Mouse (Mus musculus): Measurements from ENCODE around the gene Cfap97d2.
A peak's percentile ranks its signal among the peaks of the same experiment; 100 is the strongest.
"Not testable (repeated sequence)": the region's sequence is repeated elsewhere in the genome, so short reads cannot be mapped to it uniquely, and the experiment has no call there.

Cfap97d2 gene

DNA sequence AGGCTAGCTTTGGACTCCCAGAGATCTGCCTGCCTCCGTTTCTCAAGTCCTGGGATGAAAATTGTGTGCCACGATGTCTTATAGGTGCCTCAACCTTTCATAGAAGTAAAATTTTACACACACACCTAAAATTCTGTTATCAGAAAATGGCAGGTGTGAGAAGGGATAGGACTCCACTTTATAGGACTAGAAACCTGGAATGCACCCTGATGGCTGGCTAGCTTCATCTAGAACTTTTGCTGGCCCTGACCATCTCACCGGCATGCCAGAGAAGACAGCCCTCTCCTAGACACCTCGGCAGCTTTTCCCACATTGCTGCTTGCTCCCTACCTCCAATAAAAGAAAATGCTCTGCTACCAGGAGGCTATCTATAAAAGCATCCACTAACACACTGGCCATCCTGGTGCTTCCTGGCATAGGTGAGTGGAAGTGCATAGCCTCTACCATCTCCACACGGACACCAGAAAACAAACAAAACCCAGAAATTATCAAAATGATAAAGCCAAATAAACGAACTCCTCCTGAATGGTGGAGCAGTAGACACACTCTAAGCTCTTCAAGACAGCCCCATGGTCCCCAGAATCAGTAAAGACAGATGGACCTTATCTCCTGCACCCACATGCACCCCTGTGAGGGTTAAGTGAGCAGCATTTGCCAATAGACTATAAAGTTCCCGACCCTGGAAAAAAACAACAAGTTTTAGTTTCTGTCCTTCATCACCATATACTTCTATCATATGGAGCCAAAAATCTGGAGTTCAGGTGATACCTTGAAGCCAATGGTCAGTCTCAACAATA is 35.3 kb downstream of the Cfap97d2 start:
- DNase-seq (ENCODE audit: low read depth in 1 of 2, low spot score in 2 of 2): no peak

DNA sequence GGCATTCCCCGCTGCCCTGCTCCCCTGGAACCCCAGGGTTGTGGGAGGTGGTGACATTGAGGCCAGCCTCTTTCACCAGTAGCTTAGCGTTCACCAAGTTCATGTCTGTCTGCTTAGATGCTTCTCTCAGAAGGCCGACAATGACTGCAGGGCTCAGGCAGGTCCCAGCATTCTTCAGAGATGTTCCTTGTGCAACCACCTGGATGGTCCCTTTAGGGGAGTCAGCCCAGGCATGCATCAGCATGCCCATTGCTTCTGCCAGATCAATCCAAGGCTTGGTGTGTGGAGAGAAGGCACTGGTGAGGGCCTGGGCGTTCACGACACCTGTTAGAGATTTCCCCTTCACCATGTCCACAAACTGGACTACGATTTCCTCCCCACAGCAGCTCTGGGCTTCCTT is 40.5 kb downstream of the Cfap97d2 start:
- DNase-seq (ENCODE audit: low read depth in 1 of 2, low spot score in 2 of 2): not testable (repeated sequence)

DNA sequence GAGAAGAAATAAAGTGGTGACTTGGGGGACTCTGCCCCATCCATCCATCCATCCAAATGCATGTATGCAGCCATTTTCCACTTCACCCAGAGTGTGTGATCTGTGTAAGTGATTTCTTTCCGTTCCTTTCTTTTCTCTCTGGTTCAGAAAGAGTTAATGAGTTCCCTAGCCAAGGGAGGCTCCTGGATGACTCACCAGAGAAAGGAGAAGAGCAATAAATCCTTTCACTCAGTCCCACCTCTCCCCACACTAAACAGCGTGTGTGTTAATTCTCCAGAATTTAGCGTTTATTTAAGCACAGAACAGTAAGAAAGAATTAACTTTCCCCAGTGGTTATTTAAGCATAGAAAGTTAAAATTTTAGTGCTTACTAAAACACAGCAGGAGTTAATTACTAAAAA is 41.9 kb downstream of the Cfap97d2 start:
- DNase-seq (ENCODE audit: low read depth in 1 of 2, low spot score in 2 of 2): no peak

DNA sequence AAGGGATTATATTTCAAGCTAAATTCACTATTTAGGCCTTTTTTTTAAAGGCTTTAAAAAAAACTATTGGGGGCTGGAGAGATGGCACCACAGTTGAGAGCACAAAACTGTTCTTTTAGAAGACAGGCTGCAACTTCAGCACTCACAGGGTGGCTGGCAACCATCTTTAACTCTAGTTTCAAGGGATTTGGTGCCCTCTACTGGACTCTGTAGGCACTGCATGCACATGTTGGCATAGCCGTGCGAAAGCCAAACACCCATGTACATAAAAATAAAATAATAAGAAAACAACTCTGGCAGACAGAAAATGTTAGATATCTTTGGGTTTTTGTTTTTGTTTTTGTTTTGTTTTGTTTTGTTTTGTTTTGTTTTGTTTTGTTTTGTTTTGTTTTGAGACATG is 48.0 kb downstream of the Cfap97d2 start:
- DNase-seq (ENCODE audit: low read depth in 1 of 2, low spot score in 2 of 2): peak; percentile 33 to 71

DNA sequence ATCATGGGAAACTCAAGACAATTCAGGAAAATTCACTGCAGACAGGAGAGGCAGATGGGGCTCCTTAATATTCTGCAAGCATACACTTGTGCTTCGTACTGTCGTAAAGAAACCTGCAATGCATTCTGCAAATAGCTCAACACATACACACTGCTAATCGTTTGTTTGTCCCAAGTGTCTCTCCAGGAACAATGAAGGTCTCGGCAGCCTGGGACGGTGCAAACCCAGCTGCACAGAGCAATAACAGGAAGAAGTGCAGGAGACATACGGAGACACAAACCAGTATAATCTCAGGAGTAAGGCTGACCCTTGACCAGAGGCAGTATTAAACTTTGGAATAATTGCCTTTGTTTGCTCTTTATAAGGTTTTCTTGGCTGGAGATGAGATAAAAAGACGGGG is 50.8 kb downstream of the Cfap97d2 start:
- DNase-seq (ENCODE audit: low read depth in 1 of 2, low spot score in 2 of 2): no peak

DNA sequence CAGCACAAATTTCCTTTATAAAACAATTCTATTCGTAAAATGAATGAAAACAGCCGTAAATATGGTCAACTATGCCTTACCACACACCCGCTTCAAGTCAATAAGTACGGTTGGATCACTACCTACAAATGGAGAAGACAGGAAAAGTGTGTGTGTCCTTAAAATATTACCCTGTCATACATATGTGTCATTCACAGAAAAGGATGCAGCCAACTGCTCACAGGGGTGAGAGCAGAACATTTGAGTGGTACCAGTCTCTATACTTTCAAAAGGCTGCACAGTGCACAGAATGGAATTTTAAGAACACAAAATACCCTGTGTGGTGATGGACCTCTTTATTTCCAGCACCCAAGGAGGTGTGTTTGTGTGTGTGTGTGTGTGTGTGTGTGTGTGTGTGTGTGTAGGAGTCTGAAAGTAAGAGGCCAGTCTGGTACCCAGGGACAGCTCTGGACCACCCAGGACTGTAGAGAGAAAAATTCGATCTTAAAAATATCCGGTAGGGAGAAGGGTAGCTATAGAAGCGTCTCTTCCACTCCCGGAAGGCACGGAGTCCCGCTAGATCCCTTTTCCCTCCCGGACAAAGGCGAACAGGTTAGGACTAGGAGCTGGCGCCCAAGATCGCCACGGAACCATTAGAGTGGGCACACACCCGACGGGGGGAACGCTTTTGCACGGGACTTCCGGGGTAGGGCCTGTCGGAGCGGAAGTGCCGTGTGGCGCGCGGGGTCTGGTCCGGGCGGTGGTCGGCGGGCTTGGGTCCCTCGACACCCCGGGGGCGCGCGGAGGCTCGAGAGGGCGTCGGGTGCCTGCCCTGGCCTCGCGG is 51.5 kb downstream of the Cfap97d2 start, which contains the start of gene Cdc16:
TSS of gene Cdc16 (plus strand) at position 695 of the 823 bp plus-strand sequence.
- DNase-seq (ENCODE audit: low read depth in 1 of 2, low spot score in 2 of 2): peak; percentile 43 to 74

DNA sequence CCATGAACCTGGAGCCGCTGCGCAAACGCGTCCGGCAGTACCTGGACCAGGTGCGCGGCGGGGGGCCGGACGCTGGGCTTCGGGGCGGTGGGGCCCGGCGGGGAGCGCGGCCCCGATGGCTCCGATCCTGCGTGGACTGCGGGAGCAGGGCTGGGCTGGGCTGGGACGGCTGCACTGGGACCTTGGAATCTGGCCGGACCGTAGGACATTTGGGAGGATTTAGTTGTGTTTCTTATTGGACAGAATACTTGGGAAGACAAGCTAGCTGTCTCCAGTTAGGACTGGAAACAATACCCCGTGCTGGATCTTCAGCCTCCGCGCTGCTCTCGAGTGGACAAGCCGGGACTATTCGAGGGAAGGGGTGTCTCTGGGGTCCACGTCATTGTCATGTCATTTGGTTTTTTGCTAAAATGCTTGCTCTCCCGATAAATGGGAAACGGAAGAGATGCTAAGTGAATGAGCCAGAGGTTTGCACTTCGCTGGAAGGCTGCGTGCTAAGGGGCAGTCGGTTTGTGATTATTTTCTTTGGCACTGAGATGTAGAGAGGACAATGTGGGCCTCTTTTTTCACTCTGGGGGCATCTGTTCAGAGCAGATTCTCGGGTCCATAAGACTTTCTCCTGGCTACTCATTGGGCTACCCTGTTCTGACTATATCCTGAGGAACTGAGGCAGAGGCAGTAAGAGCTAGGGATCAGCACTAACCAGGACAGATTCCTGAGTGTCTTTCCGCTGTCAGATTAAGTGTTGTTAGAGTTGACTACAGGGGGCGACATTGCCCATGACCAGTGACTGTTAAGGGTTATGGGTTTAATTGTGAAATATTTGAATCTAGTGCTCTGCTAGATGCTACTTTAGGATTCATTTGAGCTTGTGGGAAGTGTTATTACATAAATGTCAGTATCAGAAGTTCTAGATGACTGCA is 52.4 kb downstream of the Cfap97d2 start:
- peak; percentile 14 to 18 for DNase-seq (ENCODE audit: low read depth in 1 of 2, low spot score in 2 of 2)

DNA sequence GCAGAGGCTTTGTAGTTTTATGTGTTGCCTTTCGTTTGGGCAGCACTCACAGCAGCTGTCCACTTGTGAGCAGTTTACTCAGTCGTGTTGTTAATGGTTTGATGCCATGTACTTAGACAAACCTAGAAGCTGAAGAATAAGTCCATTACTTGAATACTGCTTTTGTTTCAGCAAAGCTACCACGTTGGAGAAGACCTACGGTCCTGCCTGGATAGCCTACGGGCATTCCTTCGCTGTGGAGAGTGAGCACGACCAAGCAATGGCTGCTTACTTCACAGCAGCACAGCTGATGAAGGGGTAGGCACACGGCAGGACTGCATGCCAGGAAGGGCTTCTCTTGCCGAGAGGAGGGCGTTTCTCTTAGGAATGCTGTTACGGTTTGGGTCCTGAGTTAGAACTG is 63.5 kb downstream of the Cfap97d2 start:
- no peak for DNase-seq (ENCODE audit: low read depth in 1 of 2, low spot score in 2 of 2)

DNA sequence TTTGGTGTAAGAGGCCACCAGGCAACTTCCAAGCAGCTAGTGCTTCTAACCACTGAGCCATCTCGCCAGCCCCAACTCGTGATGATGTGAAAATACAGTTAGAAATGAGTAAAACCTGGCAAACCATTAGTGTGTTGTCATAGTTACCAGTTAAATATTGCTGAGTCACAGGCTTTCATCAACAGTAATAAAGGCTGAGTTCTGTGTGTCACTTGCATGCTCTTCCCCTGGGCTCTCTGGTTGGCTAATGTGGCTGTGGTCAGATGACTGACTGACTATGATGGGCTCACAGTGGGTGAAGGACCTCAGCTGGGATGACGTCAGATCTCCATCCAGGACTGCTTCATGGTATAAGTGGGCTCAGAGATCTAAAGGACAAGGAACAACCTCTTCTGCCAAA is 74.8 kb downstream of the Cfap97d2 start:
- DNase-seq (ENCODE audit: low read depth in 1 of 2, low spot score in 2 of 2): no peak

DNA sequence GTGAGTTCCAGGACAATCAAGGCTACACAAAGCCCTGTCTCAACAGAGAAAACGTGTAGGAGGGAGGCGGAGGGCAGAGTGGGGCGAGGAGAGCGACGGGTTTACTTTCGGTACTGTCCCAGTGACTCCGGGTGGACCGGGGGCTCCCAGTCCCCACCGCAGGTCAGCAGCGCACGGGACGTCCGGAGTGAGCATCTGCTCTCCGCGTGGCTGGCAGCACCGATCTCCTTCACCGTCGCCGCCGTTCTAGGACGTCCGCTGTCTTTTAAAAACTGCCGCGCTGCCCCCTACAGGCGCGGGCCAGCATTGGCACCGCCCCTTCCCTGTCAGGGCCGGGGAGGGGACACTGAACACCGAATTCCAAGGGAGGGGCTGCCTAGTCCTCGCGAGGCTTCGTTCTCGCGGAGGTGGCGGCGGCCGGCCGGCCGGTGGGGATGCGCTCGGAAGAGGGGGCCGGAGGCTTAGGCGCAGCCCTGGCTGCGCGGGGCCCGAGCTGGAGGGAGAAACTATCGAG is 79.6 kb downstream of the Cfap97d2 start, which contains the start of gene Upf3a:
TSS of gene Upf3a (plus strand) at position 366 of the 514 bp plus-strand sequence.
- peak; percentile 79 to 89 for DNase-seq (ENCODE audit: low read depth in 1 of 2, low spot score in 2 of 2)

DNA sequence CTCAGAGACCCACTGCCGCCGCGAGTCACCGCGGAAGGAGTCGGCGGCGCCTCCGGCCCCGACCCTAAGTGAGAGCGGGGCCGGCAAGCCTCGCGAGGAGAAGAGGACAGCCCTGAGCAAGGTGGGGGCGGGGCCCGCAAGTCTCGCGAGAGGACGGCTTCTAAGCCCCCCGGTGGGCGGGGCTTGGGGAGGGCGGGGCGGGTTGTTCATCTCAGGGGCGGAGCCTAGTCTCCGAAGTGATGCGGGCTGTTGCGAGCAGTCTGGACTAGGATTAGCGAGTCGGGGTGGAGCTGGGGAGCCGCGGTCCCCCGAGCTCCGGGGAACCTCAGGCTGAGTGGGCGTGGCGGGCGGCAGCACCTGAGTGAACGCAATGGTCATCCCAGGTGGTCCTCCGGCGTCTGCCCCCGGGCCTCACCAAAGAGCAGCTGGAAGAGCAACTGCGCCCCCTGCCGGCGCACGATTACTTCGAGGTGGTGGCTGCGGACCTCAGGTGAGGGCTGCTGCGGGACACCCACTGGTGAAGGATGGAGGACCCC is 80.1 kb downstream of the Cfap97d2 start:
- peak; percentile 74 to 93 for DNase-seq (ENCODE audit: low read depth in 1 of 2, low spot score in 2 of 2)

DNA sequence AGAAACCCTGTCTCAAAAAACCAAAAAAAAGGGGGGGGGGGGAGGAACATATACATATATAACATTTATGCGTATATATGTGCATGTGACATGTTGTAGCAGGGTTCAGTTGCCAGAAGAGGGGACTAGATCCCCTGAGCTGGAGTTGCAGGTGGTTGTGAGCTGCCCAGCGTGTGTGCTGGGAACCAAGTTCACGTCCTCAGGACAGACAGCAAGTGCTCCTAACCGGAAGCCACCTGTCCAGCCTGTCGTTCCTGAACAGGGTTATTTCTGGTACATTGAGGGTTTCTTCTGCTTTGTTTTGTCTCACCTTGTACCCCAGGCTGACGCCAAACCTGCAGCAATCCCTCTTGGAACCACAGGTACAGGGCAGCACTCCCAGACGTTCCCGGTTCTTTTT is 83.9 kb downstream of the Cfap97d2 start:
- no peak for DNase-seq (ENCODE audit: low read depth in 1 of 2, low spot score in 2 of 2)
